Mouse (Mus musculus): ENCODE measurements around the gene Gab1.

DNA sequence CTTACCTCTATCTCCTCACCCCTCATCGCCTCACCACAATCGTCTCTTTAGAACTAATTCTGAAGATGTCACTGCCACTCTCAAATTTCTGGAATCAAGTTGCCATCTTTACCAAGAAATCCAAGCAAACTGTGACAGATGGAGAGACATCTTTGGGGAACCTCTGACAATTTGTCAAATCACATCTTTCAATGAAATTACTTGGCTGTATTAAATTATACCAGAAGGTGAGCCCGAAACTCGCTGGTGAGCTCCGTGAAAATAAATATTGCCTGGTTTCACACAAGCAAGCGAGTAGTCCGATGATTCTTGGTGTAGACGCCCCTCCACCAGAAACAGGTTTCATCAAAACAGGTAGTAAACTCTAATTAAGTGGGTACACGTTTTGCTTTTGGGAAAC lies 2.2 kb downstream of the Gab1 start:
- no peak for TF ChIP-seq CTCF (IDR thresholded peaks at IDR 0.05; ENCODE audit: extremely low read depth, insufficient read length, insufficient replicate concordance, low read depth, low read length)
- no peak for TF ChIP-seq POLR2A (IDR thresholded peaks at IDR 0.05; ENCODE audit: low read depth, low read length)

Data from small intestine, adult 2 months (tissue).